Mouse (Mus musculus) cortical plate, adult 2 months (tissue): ENCODE measurements at regions not wholly inside any gene's neighbourhood (a gene's known extent, or its start where the extent isn't known, plus 50 kb on each side); places are given as distances from the start of the nearest gene placed in this dataset.

ENCODE experiments used
- CTCF ChIP-seq: fragments of 200-500 bp; IDR thresholded peaks from 2 replicates; pipeline ENCODE4 v1.5.1; 2011; ENCODE audit warnings: mild to moderate bottlenecking, control low read depth, low read length; ENCODE audit not compliant: insufficient read depth; ENCODE audit errors: extremely low read depth
- POLR2A ChIP-seq: fragments of 200-500 bp; IDR thresholded peaks from 2 replicates; pipeline ENCODE4 v1.6.1; 2011; ENCODE audit warnings: mild to moderate bottlenecking, low read length, control low read depth; ENCODE audit not compliant: insufficient read depth; ENCODE audit errors: extremely low read depth

DNA sequence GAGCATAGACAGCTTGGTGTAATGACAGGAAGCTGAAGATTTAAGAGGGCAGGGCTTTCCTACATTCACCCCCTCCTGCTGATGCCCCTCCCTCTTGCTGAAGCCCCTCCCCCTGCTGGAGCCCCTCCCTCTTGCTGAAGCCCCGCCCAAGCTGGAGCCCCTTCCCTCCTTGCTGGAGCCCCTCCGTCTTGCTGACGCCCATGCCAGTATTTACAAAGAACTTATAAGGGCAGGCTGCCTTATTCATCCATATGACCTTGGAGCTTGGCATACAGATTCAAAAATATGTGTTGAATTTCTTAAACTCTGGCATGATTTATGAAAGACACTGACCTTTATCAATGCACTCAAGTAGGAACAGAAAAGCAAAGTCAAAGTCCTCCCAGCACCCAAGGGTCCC is 178.5 kb upstream of the Six2 start:
- TF ChIP-seq POLR2A: no peak
- no peak for TF ChIP-seq CTCF
